Mouse (Mus musculus) midbrain, embryonic 11.5 days (tissue): ENCODE results near the gene 1700042G07Rik. TPM values are rescaled to one million over a fixed set of nuclear protein-coding genes. Genes with fewer than 3 reads are reported as not detected.
A peak's percentile ranks its signal among the peaks of the same experiment; 100 is the strongest.

ENCODE experiments used
- ATAC-seq: fragments of 200-750 bp; cut with Nextera tagmentation; 2 replicates; pipeline ENCODE4 v1.8.0; 2017; ENCODE audit warnings: moderate TSS enrichment, moderate library complexity; ENCODE audit not compliant: low FRiP score
- DNase-seq: peaks from one replicate; pipeline ENCODE4 v3.0.0; 2015; ENCODE audit warnings: low spot score; ENCODE audit errors: missing footprints
- H3K27ac ChIP-seq: fragments of 300-500 bp; sonication (generic); 2 replicates; pipeline ENCODE4 v1.5.1; 2014; ENCODE audit warnings: low read depth, low read length
- H3K27me3 ChIP-seq: fragments of 300-500 bp; sonication (generic); 2 replicates; pipeline ENCODE4 v1.6.1; 2014; ENCODE audit warnings: mild to moderate bottlenecking, low read length, moderate library complexity, mixed read lengths; ENCODE audit not compliant: control insufficient read depth, insufficient read depth
- H3K36me3 ChIP-seq: fragments of 300-500 bp; sonication (generic); 2 replicates; pipeline ENCODE4 v1.6.1; 2014; ENCODE audit warnings: mild to moderate bottlenecking, low read length, moderate library complexity, mixed read lengths; ENCODE audit not compliant: control insufficient read depth, insufficient read depth
- H3K4me1 ChIP-seq: fragments of 300-500 bp; sonication (generic); 2 replicates; pipeline ENCODE4 v1.6.1; 2014; ENCODE audit warnings: low read length; ENCODE audit not compliant: control insufficient read depth, insufficient read depth
- H3K4me2 ChIP-seq: fragments of 300-500 bp; sonication (generic); 2 replicates; pipeline ENCODE4 v1.6.1; 2014; ENCODE audit warnings: mild to moderate bottlenecking, moderate library complexity
- H3K4me3 ChIP-seq: fragments of 300-500 bp; sonication (generic); 2 replicates; pipeline ENCODE4 v1.5.1; 2014; ENCODE audit warnings: low read depth, low read length
- H3K9ac ChIP-seq: fragments of 300-500 bp; sonication (generic); 2 replicates; pipeline ENCODE4 v1.6.1; 2014; ENCODE audit warnings: low read length
- H3K9me3 ChIP-seq: fragments of 300-500 bp; sonication (generic); 2 replicates; pipeline ENCODE4 v1.6.1; 2016; ENCODE audit warnings: low read length; ENCODE audit not compliant: control insufficient read depth
- WGBS: fragments of 180-500 bp; shearing (Covaris S2); extraction: QIAGEN DNeasy Blood & Tissue Kit; methylation state at CpG from one replicate; pipeline ENCODE4 v1.1.7; 2014; 5-methylcytosine and 5-hydroxymethylcytosine counted together
- polyA plus RNA-seq: library from polyadenylated mRNA; unstranded; fragments of >200 nt; fragmentation: Nextera tagmentation; extraction: Ambion mirVana; gene quantifications from 2 replicates; pipeline ENCODE4 v1.2.1, GENCODE M21; 2014

1700042G07Rik gene
- polyA plus RNA-seq, 1 experiment from 2014 or later, result not detected

DNA sequence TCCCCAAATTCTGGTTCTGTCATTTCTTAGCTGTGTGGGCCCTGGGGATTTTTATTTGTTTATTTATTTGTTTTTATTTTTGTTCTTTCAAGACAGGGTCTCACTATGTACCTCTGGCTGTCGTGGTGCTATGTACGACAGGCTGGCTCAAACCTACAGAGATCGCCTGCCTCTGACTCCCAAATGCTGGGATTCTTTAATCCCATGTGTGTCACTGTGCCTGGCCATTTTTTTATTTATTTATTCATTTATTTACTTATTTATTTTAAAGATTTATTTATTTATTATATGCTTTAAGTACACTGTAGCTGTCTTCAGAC is 3.9 kb upstream of the 1700042G07Rik start:
- H3K4me2 ChIP-seq, result no peak overlapping the region
- ATAC-seq (peak; percentile 38), DNase-seq (no peak)
- H3K4me1 ChIP-seq, result no peaks in the 10 kb centered on the region
- no peaks in the 10 kb centered on the region for H3K9me3 ChIP-seq
- no peaks in the 10 kb centered on the region for H3K36me3 ChIP-seq
- no peaks in the 10 kb centered on the region for H3K27me3 ChIP-seq
- no peak overlapping the region for H3K27ac ChIP-seq
- no peak overlapping the region for H3K4me3 ChIP-seq
- 83% methylated on average over 3 of the region's 3 CpGs for WGBS
- H3K9ac ChIP-seq, result no peak overlapping the region

DNA sequence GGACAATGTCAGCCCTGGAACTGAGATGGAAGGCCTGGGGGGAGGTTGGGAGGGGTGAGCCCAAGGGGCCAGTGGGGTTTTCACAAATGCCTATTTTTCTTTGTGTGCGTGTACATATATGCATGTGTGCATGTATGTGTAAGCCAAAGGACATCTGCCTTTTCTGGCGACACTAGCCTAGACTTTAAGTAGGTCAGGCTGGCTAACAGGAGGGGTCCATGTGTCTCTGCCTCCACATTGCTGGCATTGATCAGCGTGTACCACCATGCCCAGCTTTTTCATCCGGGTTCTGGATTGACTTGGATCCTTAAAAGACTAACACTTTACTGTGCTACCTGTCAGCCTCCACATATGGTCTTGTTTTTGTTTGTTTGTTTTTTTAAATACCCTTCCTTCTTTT is 580 bp downstream of the 1700042G07Rik start:
- no peaks in the 10 kb centered on the region for H3K9me3 ChIP-seq
- no peak overlapping the region for H3K27ac ChIP-seq
- ATAC-seq (no peak), DNase-seq (no peak)
- H3K4me1 ChIP-seq, result peaks cover 10% of the 10 kb centered on the region
- no peak overlapping the region for H3K9ac ChIP-seq
- no peaks in the 10 kb centered on the region for H3K36me3 ChIP-seq
- WGBS, result 90% methylated on average over 4 of the region's 4 CpGs
- H3K4me2 ChIP-seq, result no peak overlapping the region
- no peaks in the 10 kb centered on the region for H3K27me3 ChIP-seq
- H3K4me3 ChIP-seq, result no peak overlapping the region

DNA sequence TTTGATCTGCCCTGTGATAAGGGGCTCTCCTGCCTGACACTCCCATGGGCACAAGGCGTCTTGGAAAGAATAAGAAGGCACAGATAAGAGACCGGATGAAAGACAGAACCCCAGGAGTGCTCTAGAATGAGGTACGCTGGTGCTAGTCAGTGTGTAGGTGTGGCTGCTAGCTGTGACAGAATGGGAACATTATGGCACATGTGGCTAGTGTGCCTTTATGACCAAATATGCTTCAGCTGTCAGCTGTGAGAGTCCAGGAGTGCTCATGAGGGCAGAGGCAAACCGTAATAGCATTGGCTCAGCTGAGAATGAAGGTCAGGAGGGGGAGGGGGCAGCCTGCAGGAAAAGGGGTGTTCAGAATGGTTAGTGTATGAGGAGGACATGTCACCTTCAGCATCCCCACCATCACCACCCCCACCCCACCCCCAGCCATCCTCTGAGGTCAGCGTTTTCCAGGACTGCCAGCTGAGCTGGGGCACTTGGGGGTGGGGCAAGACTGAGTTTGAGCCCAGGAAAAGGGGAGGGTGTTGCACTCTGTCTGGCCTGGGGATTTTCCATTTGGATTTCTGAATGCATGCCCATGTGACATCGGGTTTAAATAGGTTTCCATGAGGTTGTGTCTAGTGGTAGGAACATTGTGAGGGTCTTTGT is 1.4 kb downstream of the 1700042G07Rik start:
- WGBS, result 50% methylated on average over 6 of the region's 6 CpGs
- no peaks in the 10 kb centered on the region for H3K36me3 ChIP-seq
- no peak overlapping the region for H3K9ac ChIP-seq
- no peak overlapping the region for H3K4me3 ChIP-seq
- H3K27me3 ChIP-seq, result no peaks in the 10 kb centered on the region
- no peak overlapping the region for H3K4me2 ChIP-seq
- peaks cover 10% of the 10 kb centered on the region for H3K4me1 ChIP-seq
- ATAC-seq, result peak; percentile 25; the same call in 1 of the 2 replicates
- DNase-seq, result no peak
- no peak overlapping the region for H3K27ac ChIP-seq
- H3K9me3 ChIP-seq, result no peaks in the 10 kb centered on the region

DNA sequence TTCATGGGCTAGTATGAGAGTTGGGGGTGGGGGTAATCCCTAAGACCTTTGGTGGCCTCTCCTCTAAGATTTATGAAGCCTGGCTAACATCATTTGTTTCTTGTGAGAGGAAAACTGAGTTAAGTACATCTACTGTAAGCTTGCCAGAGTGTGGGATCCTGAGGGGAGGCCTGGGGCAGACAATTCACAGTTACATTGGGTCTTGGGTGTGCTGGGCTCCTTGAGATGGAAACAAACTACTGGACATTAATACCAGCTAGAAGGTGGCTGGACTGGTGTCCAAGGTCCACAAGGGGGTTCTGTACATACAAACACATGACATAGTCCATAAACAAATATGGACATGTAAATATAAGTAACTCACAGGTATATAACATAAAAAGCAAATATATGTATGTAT is 2.0 kb downstream of the 1700042G07Rik start:
- ATAC-seq, result no peak
- peaks cover 10% of the 10 kb centered on the region for H3K4me1 ChIP-seq
- DNase-seq, result no peak
- no peaks in the 10 kb centered on the region for H3K27me3 ChIP-seq
- no peak overlapping the region for H3K27ac ChIP-seq
- H3K4me3 ChIP-seq, result no peak overlapping the region
- no peaks in the 10 kb centered on the region for H3K9me3 ChIP-seq
- no peaks in the 10 kb centered on the region for H3K36me3 ChIP-seq
- no peak overlapping the region for H3K4me2 ChIP-seq
- H3K9ac ChIP-seq, result no peak overlapping the region

DNA sequence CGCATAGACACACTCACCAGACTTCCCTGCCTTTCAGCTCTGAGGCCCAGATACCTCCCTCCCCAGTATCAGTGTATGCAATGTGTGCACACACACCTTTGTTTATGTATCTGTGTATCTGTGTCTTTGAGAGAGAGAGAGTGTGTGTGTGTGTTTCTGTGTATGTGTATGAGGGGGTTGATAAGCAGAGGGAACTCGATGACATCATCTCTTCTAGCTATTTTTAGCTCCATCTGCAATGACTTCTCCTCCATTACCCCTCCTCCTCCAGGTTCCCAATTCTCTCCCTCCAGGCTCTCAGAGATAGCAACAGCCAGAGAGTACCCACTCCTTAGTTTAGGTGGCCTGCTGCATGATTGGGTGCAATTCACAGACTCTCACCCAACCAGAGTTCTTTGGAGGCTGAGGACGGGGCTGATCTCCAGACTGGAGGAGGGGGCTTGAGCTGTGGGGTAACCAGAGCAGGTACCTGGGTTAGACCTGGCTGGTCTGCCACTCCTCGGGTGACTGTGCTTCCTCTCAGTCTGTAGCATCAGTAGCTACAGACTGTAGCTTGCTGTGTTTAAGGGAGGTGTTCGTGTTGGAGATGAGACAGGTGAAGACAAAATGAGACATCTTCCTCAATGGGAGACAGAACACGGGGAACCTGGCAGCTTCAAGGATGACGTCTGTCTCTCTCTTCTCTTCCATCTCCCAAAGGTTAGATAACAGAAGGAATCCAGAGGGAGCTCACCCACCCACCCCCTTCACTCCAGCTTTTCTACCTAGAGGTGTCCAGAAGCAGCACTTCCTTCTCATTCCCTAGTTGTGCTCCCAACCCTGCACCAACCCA is 2.8 kb downstream of the 1700042G07Rik start:
- Histone ChIP-seq H3K27me3 (no peaks in the 10 kb centered on the region), H3K9me3 (no peaks in the 10 kb centered on the region), H3K27ac (no peak overlapping the region), H3K36me3 (no peaks in the 10 kb centered on the region), H3K9ac (no peak overlapping the region), H3K4me3 (no peak overlapping the region), H3K4me1 (peaks cover 10% of the 10 kb centered on the region), H3K4me2 (no peak overlapping the region)
- no peak for DNase-seq
- WGBS, result 74% methylated on average over 7 of the region's 7 CpGs
- no peak for ATAC-seq

DNA sequence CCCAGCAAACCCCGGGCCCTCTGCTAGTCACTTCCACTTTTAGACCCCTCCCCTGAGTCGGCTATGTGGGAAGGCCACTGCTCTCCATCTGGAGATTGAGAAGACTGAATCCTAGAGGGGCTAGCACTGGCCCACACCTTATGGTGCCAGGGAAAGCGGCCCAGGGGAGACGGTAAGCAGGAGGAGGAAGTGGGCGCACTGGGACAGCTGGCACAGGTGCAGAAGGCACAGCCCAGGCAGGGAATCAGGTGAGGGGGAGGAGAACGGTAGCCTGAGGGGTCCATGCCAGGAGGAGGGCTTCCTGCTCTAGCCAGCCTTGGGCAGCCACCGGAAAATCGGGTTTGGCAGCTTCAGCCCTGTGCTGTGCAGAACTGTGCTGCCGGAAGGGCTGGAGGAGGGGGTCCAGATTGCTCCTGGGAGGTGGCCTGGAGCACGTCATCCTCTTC is 3.4 kb downstream of the 1700042G07Rik start:
- H3K9me3 ChIP-seq, result no peaks in the 10 kb centered on the region
- H3K27ac ChIP-seq, result no peak overlapping the region; the same call in 1 of the 2 replicates
- DNase-seq (peak; percentile 93), ATAC-seq (peak; percentile 70)
- no peak overlapping the region for H3K4me3 ChIP-seq
- no peaks in the 10 kb centered on the region for H3K36me3 ChIP-seq
- WGBS, result 25% methylated on average over 10 of the region's 10 CpGs
- H3K27me3 ChIP-seq, result no peaks in the 10 kb centered on the region
- no peak overlapping the region for H3K9ac ChIP-seq
- H3K4me2 ChIP-seq, result peak overlapping the region; percentile 27; the same call in 1 of the 2 replicates
- peaks cover 10% of the 10 kb centered on the region for H3K4me1 ChIP-seq

DNA sequence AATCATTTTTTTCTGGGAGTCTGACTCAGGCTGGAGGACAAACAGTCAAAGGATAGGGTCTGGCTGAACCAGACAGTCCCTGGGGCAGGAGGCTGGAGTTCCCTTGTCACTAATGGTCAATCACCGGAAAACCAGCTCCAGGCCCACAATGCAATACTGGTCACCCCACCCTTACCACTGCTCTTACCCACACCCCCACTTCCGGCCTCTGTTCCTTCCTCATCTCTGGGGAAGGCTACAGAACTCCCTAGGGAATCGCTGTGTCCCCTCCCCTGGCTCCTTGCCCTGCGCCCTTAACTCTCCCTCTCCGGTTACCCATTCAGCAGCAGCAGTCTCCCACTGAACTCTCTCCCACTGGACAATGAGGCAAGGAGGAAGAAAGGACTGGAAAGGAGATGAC is 4.0 kb downstream of the 1700042G07Rik start:
- 33% methylated on average over 5 of the region's 5 CpGs for WGBS
- Histone ChIP-seq H3K4me3 (no peak overlapping the region), H3K9me3 (no peaks in the 10 kb centered on the region), H3K9ac (0 out of 2 replicates have a peak overlapping the region, but pooled peaks have one; percentile 33), H3K4me1 (peaks cover 10% of the 10 kb centered on the region), H3K4me2 (no peak overlapping the region), H3K27ac (no peak overlapping the region), H3K27me3 (no peaks in the 10 kb centered on the region), H3K36me3 (no peaks in the 10 kb centered on the region)
- peak; percentile 89 for DNase-seq
- 0 out of 2 replicates have a peak, but pooled peaks have one; percentile 26 for ATAC-seq

DNA sequence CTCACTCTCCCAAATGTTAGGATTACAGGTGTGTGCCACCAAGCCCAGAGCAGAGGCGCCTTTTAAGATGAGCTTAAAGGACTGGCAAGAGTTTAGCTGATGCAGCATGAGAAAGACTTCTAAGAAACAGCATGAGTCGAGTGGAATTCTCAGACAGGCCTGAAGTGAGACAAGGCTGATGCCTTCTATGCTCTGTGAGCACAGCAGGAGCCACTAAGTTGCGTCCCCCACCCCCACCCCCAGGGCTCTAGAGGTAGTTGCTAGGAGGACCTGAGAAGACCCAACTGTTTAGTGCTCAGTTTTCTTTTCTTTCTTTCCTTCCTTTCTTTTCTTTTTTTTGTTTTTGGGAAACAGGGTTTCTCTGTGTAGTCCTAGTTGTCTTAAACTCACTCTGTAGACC is 8.9 kb downstream of the 1700042G07Rik start:
- ATAC-seq (no peak), DNase-seq (no peak)
- WGBS, result 14% methylated on average over 3 of the region's 3 CpGs
- no peak overlapping the region for H3K4me2 ChIP-seq
- no peaks in the 10 kb centered on the region for H3K9me3 ChIP-seq
- H3K9ac ChIP-seq, result no peak overlapping the region
- H3K4me1 ChIP-seq, result peaks cover 3% of the 10 kb centered on the region; the same call in 1 of the 2 replicates
- no peaks in the 10 kb centered on the region for H3K27me3 ChIP-seq
- no peak overlapping the region for H3K27ac ChIP-seq
- H3K4me3 ChIP-seq, result no peak overlapping the region
- H3K36me3 ChIP-seq, result no peaks in the 10 kb centered on the region

DNA sequence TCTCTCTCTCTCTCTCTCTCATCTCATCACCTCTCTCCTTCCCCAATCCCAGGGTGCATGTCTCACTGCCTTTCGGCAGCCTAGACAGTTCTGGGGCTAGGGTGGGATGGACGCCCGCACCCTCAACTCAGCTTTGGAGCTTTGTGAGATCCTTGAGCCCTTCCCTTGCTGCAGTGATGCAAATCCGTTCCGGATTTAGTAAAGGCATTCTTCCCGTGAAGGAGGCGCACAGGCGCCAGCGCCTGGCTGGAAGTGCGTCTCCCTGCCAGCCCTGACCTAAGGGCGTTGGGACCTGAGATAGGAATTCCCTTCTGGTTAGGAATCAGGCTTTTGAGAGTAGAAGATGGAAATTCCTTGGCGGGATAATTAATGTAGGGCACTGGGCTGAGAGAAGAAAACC is 9.6 kb downstream of the 1700042G07Rik start:
- H3K4me1 ChIP-seq, result no peaks in the 10 kb centered on the region
- peak overlapping the region; percentile 29; the same call in 1 of the 2 replicates for H3K9ac ChIP-seq
- no peaks in the 10 kb centered on the region for H3K9me3 ChIP-seq
- H3K27ac ChIP-seq, result no peak overlapping the region
- no peak overlapping the region for H3K4me3 ChIP-seq
- peak overlapping the region; percentile 25; the same call in 1 of the 2 replicates for H3K4me2 ChIP-seq
- 1% methylated on average over 12 of the region's 12 CpGs for WGBS
- no peaks in the 10 kb centered on the region for H3K27me3 ChIP-seq
- peak; percentile 44; the same call in 1 of the 2 replicates for ATAC-seq
- DNase-seq, result peak; percentile 91
- no peaks in the 10 kb centered on the region for H3K36me3 ChIP-seq
